Mouse (Mus musculus): ENCODE data around the gene Baiap2.

GRCm38 (mm10) chr11:119950535-119950934 is 8.0 kb downstream of the Baiap2 start:
- TF ChIP-seq CTCF (IDR thresholded peaks at IDR 0.05; ENCODE audit: control insufficient read depth, insufficient read depth, low read length) (no peak), POLR2A (IDR thresholded peaks at IDR 0.05; ENCODE audit: borderline replicate concordance, control insufficient read depth, low read depth, low read length) (no peak)

Data from bone marrow, adult 2 months (tissue).